Mouse (Mus musculus) lung, postnatal 36 days (tissue): ENCODE data around the gene Clrn1.
"Not testable (repeated sequence)": the region's sequence is repeated elsewhere in the genome, so short reads cannot be mapped to it uniquely, and the experiment has no call there.

Experiments
- DNase-seq: peaks from one replicate; pipeline ENCODE4 v3.0.0; 2022; ENCODE audit warnings: mixed read lengths

Clrn1 gene

DNA sequence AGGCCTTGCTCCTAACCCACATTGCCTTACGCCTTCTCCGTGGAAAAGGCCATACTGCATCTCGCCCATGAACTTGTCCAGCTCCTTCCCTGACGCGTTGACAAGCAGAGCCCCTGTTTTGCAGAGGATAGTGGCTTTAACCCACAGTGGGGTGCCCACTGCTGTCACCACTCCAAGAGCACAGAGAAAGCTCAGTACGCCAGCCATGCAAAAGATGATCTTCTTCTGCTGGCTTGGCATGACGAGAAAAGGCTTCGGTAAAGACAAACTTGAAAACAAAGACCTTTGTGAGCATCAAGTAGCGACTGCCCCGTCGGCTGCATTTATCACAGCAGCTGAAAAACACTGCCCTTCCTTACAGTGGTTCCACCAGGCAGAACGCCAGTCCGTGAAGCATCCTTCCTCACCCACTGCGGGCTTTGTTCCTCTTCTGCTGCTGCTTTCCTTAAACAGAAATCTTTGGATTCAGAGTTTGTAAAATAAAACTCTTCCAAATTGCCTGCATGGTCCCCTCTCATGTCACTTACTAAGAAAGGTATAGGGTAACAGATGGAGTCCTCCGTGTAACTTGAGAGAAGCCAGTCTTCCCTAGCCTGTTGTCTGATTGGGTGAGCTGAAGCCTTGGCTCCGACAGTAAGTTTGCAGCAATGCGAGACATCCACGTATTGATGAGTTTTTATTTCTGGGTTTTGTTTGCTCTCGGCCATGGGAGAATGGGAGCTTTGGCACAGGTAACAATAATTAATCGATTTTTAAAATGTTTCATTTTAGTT is at the start of gene Clrn1:
TSS of gene Clrn1 (minus strand) at position 540 of the 773 bp plus-strand sequence.
- DNase-seq, result no peak

GRCm38 (mm10) chr3:58924027-58924426 is 38.9 kb upstream of the Clrn1 start:
- no peak for DNase-seq

DNA sequence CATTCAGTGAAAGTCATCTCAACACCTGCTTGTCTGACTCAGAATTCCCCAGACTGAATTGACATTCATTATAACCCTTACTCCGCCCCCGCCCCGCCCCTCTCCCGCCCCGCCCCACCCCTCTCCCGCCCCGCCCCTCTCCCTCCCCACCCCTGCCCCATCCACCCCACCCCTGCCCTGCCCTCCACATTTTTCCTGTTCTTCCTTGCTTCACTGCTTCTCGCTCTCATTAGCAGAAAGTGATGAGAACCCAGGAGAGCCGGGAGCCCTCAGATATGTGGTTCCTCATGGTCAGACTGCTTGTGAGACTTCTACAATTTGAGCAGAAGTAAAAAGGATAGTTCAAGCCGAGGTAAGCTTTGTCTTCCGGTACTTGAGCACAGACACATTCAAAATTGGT is 38.0 kb upstream of the Clrn1 start:
- DNase-seq, result no peak

- DNase-seq, result no peak
Observed at GRCm38 (mm10) chr3:58922636-58923035, 37.5 kb upstream of the Clrn1 start.

DNA sequence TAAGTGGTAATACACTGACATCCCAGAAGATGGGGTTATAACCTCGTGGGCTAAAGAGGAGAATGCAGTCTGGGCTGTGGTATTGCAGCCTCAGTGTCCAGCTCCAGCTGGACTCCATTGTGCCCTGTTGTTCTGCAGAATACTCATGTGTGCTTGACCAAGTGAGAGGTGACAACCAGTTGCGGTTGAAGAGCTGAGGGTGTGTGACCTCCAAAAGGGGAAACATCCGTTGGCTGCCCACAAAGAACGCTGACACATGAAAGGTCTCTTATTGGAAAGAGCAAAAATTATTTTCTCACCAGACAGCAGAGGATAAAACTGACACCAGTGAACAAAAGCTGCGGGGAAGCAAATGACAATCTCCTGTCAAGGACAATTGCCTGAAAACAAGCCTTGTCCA is 36.2 kb upstream of the Clrn1 start:
- DNase-seq, result no peak

GRCm38 (mm10) chr3:58904656-58905055 is 19.5 kb upstream of the Clrn1 start:
- DNase-seq, result no peak

GRCm38 (mm10) chr3:58902051-58902758 is 17.1 kb upstream of the Clrn1 start:
- DNase-seq, result no peak

GRCm38 (mm10) chr3:58895131-58895530 is 10.0 kb upstream of the Clrn1 start:
- no peak for DNase-seq

DNA sequence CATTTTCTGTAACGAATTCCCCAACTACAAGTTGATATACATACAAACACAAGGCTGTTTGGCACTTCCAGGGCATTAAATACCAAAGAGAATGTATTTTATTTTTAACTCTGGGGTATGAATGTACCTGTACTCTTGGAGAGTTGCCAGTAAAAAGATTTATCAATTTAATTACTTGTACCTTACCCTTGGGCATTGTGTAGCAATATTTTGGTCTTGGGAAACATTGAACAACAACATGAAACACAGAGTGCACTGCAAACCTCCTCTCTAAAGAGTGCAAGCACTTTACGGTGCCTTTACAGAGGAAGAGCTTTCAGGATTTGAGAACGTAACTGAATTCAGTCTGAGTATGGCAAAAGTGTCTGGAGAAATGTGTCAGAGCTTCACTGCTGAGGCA is 9.4 kb upstream of the Clrn1 start:
- DNase-seq, result no peak

GRCm38 (mm10) chr3:58889670-58890069 is 4.5 kb upstream of the Clrn1 start:
- no peak for DNase-seq

DNA sequence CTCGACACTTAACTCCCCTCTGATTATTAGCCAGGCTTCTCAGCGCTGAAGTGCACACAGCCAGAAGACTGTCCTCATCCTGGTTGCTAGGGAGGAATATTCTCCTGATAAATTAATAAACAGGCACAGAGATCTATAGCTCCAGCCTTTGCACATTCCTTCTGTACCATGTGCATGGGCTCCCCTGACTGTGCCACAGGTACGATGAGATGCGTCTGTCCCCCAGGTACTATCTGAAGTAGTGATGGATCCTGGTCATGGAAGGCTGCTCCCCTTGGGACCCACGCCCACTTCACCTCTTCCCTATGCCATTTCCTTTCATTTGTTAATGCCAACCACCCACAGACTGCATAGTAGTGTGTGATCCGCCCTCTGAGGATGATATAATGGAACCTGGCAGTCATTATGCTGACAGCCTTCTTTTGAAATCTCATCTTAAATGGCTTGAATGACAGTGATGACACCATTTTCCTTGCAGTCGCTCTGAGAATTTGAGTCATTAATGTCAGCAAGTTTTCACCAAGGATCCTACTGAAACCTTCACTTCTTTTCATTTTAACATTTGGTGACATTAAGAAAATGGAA is 3.1 kb upstream of the Clrn1 start:
- no peak for DNase-seq

DNA sequence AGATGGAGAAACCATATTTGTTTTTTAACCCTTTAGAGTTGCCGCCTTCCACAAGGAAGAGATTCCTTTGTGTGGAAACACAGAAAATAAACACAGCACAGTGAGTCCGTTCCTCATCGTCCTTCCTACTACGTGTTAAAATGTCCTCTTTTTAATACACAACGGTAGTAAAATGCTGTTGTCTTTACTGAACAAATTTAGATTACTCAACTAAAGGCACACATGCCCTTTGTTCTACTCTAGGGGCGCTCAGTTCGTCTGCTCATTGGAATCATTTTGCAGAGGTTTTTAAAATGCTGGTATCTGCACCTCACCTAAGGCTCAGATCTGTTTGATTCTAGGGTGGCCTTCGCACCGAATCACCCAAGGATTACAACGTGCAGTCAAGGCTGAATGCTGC is 2.6 kb upstream of the Clrn1 start:
- no peak for DNase-seq

DNA sequence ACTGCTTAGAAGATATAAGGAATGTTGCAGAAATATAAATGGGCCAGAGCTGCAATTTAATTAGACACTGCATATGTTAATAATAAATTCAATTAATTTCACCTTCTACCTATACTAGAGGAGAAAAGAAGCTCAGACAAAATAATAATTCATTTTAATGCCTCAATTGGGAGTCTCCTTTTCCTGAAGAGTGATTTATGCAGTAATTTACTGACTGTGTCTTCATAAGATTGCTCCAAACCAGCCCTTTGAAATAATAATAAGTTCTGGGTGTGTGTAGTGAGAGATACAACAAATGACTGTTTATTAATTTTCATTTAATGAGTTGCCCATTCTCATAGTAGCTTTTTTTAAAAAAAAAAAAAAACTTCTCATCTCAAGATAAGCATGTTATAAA is 1.6 kb downstream of the Clrn1 start:
- no peak for DNase-seq

GRCm38 (mm10) chr3:58882878-58883510 is 2.1 kb downstream of the Clrn1 start:
- no peak for DNase-seq

DNA sequence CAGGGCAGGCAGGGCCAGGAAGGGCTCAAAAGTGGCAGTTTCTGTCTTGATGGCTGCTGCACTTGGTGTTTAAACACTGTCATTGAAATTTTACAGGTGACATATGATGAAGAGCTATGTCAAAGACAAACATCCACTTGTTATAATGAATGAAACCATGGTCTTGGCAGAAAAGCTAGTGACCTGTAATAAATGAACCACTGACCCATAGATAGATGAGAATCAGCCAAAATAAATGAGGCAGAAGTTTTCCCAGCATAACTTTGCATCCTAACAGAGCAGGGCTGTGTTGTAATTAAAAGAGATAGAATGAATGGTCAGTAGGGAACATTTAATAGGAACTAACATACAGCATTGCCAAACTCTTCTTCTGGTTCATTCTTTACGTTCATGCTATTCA is 4.1 kb downstream of the Clrn1 start:
- DNase-seq, result no peak

- no peak for DNase-seq
Observed at GRCm38 (mm10) chr3:58880181-58880580, 5.0 kb downstream of the Clrn1 start.

DNA sequence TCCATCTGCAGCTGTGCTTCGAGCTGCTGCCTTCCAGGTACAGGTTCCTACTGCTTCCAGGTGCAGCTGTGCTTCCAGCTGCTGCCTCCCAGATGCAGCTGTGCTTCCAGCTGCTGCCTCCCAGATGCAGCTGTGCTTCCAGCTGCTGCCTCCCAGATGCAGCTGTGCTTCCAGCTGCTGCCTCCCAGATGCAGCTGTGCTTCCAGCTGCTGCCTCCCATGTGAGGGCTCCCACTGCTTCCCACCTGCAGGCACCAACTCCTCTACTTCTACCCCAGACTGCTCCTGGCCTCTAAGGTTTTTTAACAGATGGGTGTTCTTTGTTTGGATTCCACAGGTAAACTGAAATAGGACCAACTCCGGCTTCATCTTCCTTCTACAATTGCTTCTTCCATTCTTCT is 13.3 kb downstream of the Clrn1 start:
- DNase-seq, result not testable (repeated sequence)

- no peak for DNase-seq
Observed at GRCm38 (mm10) chr3:58865690-58866089, 19.4 kb downstream of the Clrn1 start.

DNA sequence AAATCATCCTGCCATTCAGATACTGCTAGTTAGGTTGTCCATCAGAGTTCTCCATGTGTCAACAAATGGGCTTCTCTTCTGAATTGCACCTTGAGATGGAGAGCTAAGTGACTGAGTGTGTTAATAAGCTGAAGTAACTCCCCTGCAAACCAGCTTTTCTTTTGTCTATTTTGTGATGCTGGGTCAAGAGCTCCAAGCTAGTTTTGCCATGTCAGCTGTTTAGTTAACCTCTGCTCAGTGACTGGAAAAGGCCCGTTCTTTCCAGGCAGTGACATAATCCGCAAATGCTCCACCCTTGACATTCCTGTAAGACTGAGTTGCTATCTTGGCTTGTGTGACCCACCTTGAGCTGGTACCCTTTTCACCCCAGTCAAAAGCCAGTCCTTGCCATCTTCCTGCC is 22.2 kb downstream of the Clrn1 start:
- DNase-seq, result no peak

DNA sequence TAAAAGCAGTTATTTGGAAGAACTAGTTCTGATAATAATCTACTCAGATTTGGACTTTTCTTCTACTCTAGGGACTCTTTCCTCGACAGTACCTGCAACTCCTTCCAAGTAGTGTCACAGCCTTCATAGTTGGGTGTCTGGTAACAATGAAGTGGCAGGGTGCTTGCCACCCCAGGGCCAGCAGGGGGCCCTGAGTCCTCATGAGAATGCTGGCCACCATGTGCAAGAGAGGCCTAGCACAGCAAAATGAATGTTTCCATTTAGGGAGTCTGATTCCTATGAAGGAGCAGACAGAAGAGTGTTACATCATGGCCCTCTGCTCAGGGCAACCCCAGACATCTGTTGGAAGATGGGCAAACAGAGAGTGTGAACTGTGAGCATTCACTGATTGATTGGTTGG is 41.7 kb downstream of the Clrn1 start:
- no peak for DNase-seq

- no peak for DNase-seq
Observed at GRCm38 (mm10) chr3:58833442-58834160, 51.5 kb downstream of the Clrn1 start.

DNA sequence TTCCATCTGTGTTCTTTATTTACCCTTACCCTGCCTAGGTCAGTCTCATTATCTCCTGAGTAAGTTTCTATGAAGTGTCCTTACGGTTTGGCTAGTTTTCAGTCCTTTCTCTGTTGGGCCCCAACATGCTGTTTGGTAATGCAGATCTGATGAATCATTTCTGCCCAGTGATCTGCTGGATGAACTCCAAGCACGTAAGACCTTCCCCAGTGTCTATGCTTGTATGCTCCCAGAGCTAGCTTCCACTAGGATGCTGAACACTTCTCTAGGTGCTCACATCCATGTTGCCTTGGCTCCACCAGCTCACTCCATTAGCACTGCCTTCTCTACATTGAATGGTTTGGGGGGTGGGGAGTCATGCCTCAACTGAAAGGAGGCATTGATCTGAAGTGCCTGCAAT is 52.3 kb downstream of the Clrn1 start:
- DNase-seq, result no peak

DNA sequence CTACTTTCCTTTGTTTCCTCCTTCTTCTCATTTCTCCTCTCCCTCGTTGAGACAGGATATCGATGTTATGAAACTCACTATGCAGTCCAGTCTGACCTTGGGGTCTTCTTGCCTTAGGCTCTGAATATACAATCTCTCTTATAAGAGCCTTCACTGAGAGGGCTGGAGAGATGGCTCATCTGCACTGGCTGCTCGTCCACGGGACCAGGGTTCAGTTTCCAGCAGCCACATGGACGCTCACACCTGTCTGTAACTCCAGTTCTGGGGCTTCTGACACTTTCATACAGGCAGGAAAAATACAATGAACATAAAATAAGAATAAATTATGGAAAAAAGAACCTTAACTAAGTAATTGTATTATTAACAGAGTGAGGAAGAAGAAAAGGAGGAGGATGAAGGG is 53.6 kb downstream of the Clrn1 start:
- no peak for DNase-seq
